Mouse (Mus musculus) forebrain, embryonic 12.5 days (tissue): ENCODE data around the gene Ccdc88c. TPM values are rescaled to one million over a fixed set of nuclear protein-coding genes. Genes with fewer than 3 reads are reported as not detected.

ENCODE experiments used
- ATAC-seq: fragments of 200-750 bp; cut with Nextera tagmentation; 2 replicates; pipeline ENCODE4 v1.8.0; 2017; ENCODE audit warnings: moderate TSS enrichment; ENCODE audit not compliant: low FRiP score
- H3K27ac ChIP-seq: fragments of 300-500 bp; sonication (generic); 2 replicates; pipeline ENCODE4 v1.5.1; 2016; ENCODE audit warnings: mild to moderate bottlenecking
- H3K27me3 ChIP-seq: fragments of 300-500 bp; sonication (generic); 2 replicates; pipeline ENCODE4 v1.6.1; 2016; ENCODE audit warnings: mild to moderate bottlenecking
- H3K36me3 ChIP-seq: fragments of 300-500 bp; sonication (generic); replicated peaks from 2 replicates; pipeline ENCODE4 v1.6.1; 2016; ENCODE audit warnings: mild to moderate bottlenecking
- H3K4me1 ChIP-seq: fragments of 300-500 bp; sonication (generic); 2 replicates; pipeline ENCODE4 v1.6.1; 2016
- H3K4me2 ChIP-seq: fragments of 300-500 bp; sonication (generic); 2 replicates; pipeline ENCODE4 v1.6.1; 2016; ENCODE audit warnings: mild to moderate bottlenecking, moderate library complexity
- H3K4me3 ChIP-seq: fragments of 300-500 bp; sonication (generic); replicated peaks from 2 replicates; pipeline ENCODE4 v1.5.1; 2016; ENCODE audit warnings: mild to moderate bottlenecking
- H3K9ac ChIP-seq: fragments of 300-500 bp; sonication (generic); 2 replicates; pipeline ENCODE4 v1.6.1; 2016; ENCODE audit warnings: mild to moderate bottlenecking
- H3K9me3 ChIP-seq: fragments of 300-500 bp; sonication (generic); 2 replicates; pipeline ENCODE4 v1.6.1; 2016
- WGBS: fragments of 180-500 bp; shearing (Covaris S2); methylation state at CpG from one replicate; pipeline ENCODE4 v1.1.7; 2016; 5-methylcytosine and 5-hydroxymethylcytosine counted together
- polyA plus RNA-seq: library from polyadenylated mRNA; unstranded; fragments of >200 nt; fragmentation: Nextera tagmentation; extraction: Ambion mirVana; gene quantifications from 2 replicates; pipeline ENCODE4 v1.2.1, GENCODE M21; 2016

Gene Ccdc88c
- polyA plus RNA-seq, 1 experiment from 2014 or later = 28.8 TPM

DNA sequence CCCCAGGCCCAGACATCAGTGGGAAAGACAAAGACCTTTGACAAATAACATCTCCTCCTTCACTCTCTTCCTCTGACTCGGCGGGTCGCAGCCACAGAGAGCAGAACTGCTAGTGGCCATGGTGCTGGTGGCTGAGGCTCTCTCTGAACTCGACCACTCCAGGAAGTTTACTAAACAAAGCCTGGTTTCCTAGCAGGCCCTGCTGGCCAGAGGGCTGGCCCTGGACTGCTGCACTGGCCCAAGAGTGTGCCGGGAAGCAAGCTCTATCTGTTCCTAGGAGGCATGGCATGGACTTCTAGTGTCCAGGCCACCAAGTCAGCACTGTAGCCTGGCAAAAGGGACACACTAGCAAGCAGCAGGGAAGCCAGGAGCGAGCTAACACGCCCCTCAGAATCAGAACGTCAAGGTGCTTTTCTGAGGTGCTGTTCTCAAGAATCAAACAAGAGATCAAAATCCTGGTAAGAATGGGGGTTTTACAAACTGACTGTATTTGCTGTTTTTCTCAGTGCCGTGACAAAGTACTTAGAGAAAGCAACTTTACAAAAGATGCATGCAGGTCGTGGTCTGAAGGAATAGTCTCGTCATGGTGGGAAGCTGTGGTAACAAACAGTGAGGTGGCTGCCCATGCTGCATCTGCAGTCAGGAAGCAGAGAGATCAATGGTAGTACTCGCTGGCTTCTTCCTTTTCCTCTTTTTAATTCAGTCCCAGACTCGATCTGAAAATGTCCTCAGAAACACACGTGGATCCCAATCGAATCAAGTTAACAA is 50.7 kb downstream of the Ccdc88c start:
- Histone ChIP-seq H3K4me1 (peaks cover 16% of the 10 kb centered on the region), H3K27me3 (no peaks in the 10 kb centered on the region), H3K4me2 (no peak overlapping the region), H3K4me3 (no peak overlapping the region), H3K9ac (no peak overlapping the region), H3K9me3 (no peaks in the 10 kb centered on the region), H3K36me3 (peaks cover 15% of the 10 kb centered on the region), H3K27ac (no peak overlapping the region)
- 85% methylated on average over 15 of the region's 15 CpGs for WGBS
- no peak for ATAC-seq

DNA sequence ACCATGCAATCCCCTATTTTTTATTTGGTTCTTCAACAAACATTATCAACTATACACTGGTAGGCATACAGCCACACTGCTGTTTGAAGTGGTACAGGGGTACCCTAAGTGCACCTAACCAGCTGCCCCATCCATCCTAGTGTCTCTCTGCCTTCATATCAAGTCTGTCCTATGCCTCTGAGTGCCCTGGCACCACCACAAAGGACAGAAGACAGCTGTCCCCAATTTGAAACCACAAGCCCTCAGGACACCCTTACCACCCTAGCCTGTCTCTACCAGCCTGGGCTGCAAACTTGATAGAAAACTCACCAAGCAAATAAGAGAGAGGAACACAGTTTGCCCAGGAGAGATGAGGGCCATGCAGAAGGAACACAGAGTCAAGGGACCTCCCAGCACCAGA is 51.3 kb downstream of the Ccdc88c start:
- no peak overlapping the region for H3K4me3 ChIP-seq
- no peak overlapping the region for H3K27ac ChIP-seq
- no peak overlapping the region for H3K9ac ChIP-seq
- H3K4me1 ChIP-seq = peaks cover 16% of the 10 kb centered on the region
- no peaks in the 10 kb centered on the region for H3K9me3 ChIP-seq
- peaks cover 10% of the 10 kb centered on the region for H3K36me3 ChIP-seq
- H3K27me3 ChIP-seq = no peaks in the 10 kb centered on the region
- no peak for ATAC-seq
- H3K4me2 ChIP-seq = no peak overlapping the region

DNA sequence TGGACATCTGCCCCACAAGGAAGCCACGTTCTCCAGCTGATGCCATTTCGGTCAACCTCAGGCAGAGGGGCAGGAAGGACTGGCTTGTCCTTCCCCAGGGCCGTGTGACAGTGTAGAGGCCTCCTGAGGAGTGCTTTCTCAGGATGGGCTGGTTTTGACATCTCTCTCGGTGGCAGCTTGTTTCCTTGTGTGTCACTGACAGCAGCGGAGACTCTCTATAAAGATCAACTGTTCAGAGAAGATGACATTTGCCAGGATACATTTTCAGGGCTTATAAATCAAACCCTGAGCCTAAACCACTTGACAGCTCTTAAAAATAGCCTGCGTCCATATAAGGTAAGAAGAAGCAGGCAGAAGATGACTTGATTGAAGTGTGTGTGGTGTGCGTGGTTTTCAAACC is 59.0 kb downstream of the Ccdc88c start:
- WGBS = 81% methylated on average over 7 of the region's 7 CpGs
- no peak overlapping the region for H3K4me2 ChIP-seq
- no peak overlapping the region for H3K27ac ChIP-seq

DNA sequence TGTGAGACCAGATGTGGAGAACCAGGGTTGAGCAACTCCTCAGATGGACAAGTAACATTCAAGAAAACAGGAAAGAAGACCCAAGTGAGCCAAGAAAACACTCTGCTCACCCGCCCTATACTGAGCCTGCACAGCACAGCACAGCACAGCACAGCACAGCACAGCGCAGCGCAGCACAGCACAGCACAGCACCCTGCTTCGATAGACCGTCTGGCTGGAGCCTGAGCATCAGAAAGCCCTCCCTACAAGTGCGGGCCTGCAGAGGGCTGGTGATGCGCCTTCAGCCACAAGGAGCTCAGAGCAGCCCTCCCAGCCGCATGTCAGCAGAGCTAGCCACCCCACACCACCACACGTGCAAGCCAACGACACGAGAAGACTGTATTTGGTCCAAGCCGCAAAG is 61.5 kb downstream of the Ccdc88c start:
- no peak overlapping the region for H3K4me3 ChIP-seq
- H3K9me3 ChIP-seq = no peaks in the 10 kb centered on the region
- no peak for ATAC-seq
- no peaks in the 10 kb centered on the region for H3K4me1 ChIP-seq
- no peak overlapping the region for H3K4me2 ChIP-seq
- H3K36me3 ChIP-seq = peaks cover 52% of the 10 kb centered on the region
- no peak overlapping the region; the same call in 1 of the 2 replicates for H3K9ac ChIP-seq
- H3K27me3 ChIP-seq = no peaks in the 10 kb centered on the region
- 97% methylated on average over 12 of the region's 12 CpGs for WGBS
- H3K27ac ChIP-seq = no peak overlapping the region

More for the DNA sequence above, 59.0 kb downstream of the Ccdc88c start:
- no peak overlapping the region for H3K9ac ChIP-seq
- no peak for ATAC-seq
- no peaks in the 10 kb centered on the region for H3K9me3 ChIP-seq
- no peak overlapping the region for H3K4me3 ChIP-seq
- no peaks in the 10 kb centered on the region for H3K4me1 ChIP-seq
- peaks cover 34% of the 10 kb centered on the region for H3K36me3 ChIP-seq
- no peaks in the 10 kb centered on the region for H3K27me3 ChIP-seq

DNA sequence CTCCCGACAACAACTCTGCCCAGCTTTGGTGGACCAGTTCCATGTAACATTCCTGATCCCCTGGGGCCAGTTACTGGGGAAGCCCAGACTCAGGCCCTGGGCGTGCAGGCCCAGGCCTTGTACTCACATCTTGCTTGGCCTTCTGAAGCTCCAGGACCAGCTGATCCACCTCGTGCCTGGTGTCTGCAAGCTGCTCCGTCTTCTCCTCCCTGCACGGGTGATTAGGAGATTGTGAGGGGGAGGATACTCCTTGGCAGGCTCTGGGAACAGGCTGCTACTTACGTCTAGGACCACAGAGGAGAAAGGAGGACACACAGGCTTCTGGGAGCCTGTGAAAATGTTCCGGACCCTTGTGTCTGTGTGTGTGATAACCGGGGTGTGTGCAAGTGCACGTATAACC is 62.6 kb downstream of the Ccdc88c start:
- no peak for ATAC-seq
- Histone ChIP-seq H3K4me2 (no peak overlapping the region), H3K4me3 (no peak overlapping the region), H3K9ac (no peak overlapping the region), H3K36me3 (peaks cover 61% of the 10 kb centered on the region), H3K4me1 (no peaks in the 10 kb centered on the region), H3K27me3 (no peaks in the 10 kb centered on the region), H3K27ac (no peak overlapping the region), H3K9me3 (no peaks in the 10 kb centered on the region)
- 81% methylated on average over 9 of the region's 9 CpGs for WGBS

DNA sequence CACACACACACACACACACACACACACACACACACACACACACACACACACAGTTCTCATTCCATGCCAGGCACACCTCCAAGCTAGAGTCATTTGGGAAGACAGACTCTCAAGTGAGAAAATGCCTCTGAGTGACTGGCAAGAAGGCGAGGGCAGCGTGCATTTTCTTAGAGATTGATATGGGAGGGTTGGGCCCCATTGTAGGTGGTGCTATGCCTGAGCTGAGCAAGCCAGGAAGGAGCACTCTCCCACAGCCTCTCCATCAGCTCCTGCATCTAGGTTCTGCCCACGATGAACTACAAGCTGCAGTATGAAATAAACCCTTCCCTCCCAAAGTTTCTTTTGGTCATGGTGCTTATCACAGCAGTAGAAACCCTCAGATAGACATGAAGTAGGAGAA is 63.6 kb downstream of the Ccdc88c start:
- H3K4me2 ChIP-seq = no peak overlapping the region
- 90% methylated on average over 3 of the region's 3 CpGs for WGBS
- peaks cover 67% of the 10 kb centered on the region for H3K36me3 ChIP-seq
- no peaks in the 10 kb centered on the region for H3K9me3 ChIP-seq
- no peak overlapping the region for H3K4me3 ChIP-seq
- H3K4me1 ChIP-seq = no peaks in the 10 kb centered on the region
- no peak for ATAC-seq
- H3K27me3 ChIP-seq = no peaks in the 10 kb centered on the region
- H3K9ac ChIP-seq = no peak overlapping the region
- H3K27ac ChIP-seq = no peak overlapping the region

DNA sequence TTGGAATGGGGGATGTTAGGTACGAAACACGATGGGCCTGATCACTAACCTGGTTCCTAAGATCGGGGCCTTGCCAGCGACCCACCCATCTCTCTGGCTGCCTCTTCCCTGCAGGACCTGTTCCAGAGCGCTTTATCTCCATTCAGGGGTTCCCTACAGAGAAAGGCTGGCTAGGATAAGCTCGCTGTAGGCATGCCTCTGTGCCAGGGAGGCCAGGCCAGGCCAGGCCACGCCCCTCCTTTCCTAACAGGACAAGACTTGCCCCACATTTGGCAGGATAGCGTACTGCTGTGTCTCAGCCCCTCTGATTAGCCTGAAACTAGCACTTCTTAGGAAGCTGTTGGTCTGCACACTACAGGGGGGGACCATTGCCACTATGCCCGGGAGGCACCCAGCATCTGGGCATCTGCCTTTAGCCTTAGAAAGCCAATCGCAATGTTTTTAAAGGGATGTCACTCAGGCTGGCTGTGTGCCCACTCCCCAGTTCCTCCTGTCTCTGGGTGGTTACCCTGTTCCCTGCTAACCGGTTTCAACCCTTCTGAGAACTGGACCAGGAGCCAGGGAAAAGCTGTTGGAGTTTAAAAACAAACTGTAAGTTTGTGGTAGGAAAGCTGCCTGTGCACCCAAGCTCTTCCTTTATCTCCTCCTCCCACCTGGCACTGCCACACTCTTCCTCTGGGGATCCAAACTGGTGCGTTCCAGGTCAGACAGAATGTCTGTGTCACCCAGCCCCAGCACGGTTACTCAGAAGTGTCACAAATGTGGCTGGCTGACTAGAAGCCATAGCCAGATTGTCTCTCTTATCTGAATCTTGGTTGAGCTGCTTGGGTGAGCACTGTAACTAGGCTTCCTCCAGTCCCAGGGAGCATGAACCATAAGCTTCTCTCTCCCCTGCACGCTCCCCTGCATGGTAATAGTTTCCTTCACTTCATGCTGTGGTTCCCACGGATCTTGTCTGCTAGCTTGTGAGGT is 69.9 kb downstream of the Ccdc88c start:
- Histone ChIP-seq H3K9ac (0 out of 2 replicates have a peak overlapping the region, but pooled peaks have one; percentile 7), H3K4me1 (peaks cover 23% of the 10 kb centered on the region), H3K9me3 (no peaks in the 10 kb centered on the region), H3K4me2 (no peak overlapping the region), H3K27ac (peak overlapping the region; percentile 9; the same call in 1 of the 2 replicates), H3K4me3 (no peak overlapping the region), H3K36me3 (peaks cover 44% of the 10 kb centered on the region), H3K27me3 (no peaks in the 10 kb centered on the region)
- WGBS = 70% methylated on average over 15 of the region's 15 CpGs
- ATAC-seq = no peak

DNA sequence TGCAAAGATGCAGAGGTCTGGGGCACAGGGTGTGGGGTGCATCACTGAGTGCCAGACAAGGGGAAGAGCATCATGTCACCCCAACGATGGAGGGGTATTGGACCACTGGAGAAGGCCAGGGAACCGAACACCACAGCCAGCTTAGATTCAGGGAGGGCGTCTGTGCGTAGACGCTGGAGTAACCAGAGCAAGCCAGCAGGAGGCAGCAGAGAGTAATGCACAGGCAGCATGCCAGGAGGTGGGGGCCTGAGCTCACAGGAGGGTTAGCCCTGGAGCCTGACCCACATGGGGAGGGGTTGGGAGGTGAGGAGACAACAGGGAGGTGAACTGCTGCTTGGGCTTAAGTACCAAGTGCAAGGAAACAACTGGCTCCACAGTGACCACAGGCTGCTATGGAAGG is 70.8 kb downstream of the Ccdc88c start:
- H3K4me2 ChIP-seq = no peak overlapping the region
- peaks cover 40% of the 10 kb centered on the region for H3K36me3 ChIP-seq
- no peak overlapping the region for H3K9ac ChIP-seq
- H3K9me3 ChIP-seq = no peaks in the 10 kb centered on the region
- peaks cover 26% of the 10 kb centered on the region for H3K4me1 ChIP-seq
- peak; percentile 66 for ATAC-seq
- H3K27ac ChIP-seq = no peak overlapping the region
- no peaks in the 10 kb centered on the region for H3K27me3 ChIP-seq
- 28% methylated on average over 5 of the region's 5 CpGs for WGBS
- H3K4me3 ChIP-seq = no peak overlapping the region

DNA sequence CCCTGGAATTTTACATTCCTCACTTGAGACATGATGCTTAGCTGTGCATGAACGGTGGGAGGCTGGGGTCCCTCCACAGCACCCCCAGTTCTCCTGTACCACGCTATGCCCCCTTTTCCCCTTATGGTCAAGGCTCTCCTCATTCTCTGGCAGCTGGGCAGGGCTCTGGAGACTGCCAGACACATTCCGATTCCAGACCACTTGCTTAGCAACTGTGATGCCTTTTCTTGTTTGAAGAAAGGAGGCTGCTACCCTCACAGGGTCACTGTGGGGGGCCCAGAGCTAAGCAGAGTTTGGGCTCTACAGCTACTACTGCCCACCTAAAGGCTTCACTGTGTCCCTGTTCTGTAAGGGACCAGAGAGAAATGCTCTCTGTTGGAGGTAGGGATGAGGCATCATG is 71.6 kb downstream of the Ccdc88c start:
- peaks cover 34% of the 10 kb centered on the region for H3K4me1 ChIP-seq
- 40% methylated on average over 3 of the region's 3 CpGs for WGBS
- H3K9ac ChIP-seq = no peak overlapping the region
- no peak overlapping the region for H3K4me3 ChIP-seq
- H3K27me3 ChIP-seq = no peaks in the 10 kb centered on the region
- peaks cover 32% of the 10 kb centered on the region for H3K36me3 ChIP-seq
- H3K4me2 ChIP-seq = no peak overlapping the region
- ATAC-seq = no peak
- H3K9me3 ChIP-seq = no peaks in the 10 kb centered on the region
- H3K27ac ChIP-seq = peak overlapping the region; percentile 33; the same call in 1 of the 2 replicates

DNA sequence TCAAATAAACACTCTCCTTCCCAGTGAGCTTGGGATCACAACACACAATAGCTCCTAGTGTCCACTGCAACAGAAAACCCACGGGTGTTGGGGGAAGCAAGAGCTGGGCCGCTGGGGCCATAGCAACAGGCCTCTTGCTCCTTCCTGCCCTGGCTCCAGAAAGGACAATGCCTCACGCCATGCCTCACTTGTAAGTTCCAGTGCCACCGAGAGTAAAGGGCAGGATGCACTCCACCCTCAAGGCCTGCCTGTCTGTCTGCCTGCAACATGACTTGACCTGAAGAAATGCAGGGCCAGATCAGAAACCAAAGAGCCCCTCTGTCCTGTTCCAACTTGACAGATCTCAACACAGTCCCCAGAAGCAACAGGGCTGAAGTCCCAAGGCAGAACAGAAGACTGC is 72.0 kb downstream of the Ccdc88c start:
- 65% methylated on average over 4 of the region's 4 CpGs for WGBS
- 0 out of 2 replicates have a peak overlapping the region, but pooled peaks have one; percentile 33 for H3K27ac ChIP-seq
- ATAC-seq = no peak

DNA sequence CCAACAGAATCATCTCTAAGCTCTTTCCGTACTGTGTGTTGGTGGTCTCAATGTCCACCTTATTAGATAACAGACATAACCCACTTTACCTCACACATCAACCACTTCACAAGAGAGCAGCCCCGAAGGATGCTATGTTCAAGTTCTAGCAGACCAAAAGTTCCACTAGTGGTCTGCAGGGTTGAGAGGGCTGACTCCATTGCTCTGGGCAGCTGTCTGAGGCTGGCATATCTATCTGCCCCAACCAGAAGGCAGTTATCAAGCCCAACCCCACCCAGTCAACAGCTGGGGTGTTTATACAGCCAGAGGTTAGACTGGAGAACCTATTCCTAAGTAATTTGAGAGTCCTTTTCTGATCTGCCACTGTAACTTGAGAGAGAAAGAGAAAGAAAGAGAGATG is 72.8 kb downstream of the Ccdc88c start:
- H3K27ac ChIP-seq = no peak overlapping the region
- H3K9me3 ChIP-seq = no peaks in the 10 kb centered on the region
- H3K4me2 ChIP-seq = no peak overlapping the region
- WGBS = 92% methylated on average over 2 of the region's 2 CpGs
- no peaks in the 10 kb centered on the region for H3K27me3 ChIP-seq
- no peak overlapping the region for H3K4me3 ChIP-seq
- H3K36me3 ChIP-seq = peaks cover 31% of the 10 kb centered on the region
- ATAC-seq = no peak
- H3K4me1 ChIP-seq = peaks cover 34% of the 10 kb centered on the region
- H3K9ac ChIP-seq = no peak overlapping the region

More for the DNA sequence above, 72.0 kb downstream of the Ccdc88c start:
- peaks cover 34% of the 10 kb centered on the region for H3K4me1 ChIP-seq
- H3K9me3 ChIP-seq = no peaks in the 10 kb centered on the region
- H3K9ac ChIP-seq = no peak overlapping the region
- H3K4me2 ChIP-seq = no peak overlapping the region
- no peaks in the 10 kb centered on the region for H3K27me3 ChIP-seq
- no peak overlapping the region for H3K4me3 ChIP-seq
- H3K36me3 ChIP-seq = peaks cover 28% of the 10 kb centered on the region

DNA sequence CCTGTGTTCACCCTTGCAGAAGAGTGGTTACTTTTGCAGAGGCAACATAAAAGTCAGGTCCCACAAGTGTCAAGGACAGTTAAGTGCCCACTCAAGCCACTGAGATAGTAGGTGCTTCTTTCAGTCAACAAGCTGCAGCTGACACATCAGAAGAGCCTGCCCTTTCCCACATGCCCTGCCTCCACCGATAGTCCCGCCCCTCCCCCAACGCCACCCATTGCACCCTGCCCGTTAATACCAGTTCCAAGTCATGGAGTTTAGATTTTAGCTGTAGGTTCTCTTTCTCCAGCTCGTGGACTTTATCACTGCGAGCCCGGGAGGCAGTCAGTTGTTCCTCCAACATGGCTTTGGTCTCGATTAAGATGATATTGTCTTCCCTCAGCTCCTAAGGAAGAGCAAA is 74.9 kb downstream of the Ccdc88c start:
- no peak for ATAC-seq
- no peaks in the 10 kb centered on the region for H3K9me3 ChIP-seq
- H3K9ac ChIP-seq = no peak overlapping the region
- H3K4me3 ChIP-seq = no peak overlapping the region
- peaks cover 29% of the 10 kb centered on the region for H3K36me3 ChIP-seq
- H3K27me3 ChIP-seq = no peaks in the 10 kb centered on the region
- H3K4me1 ChIP-seq = peaks cover 34% of the 10 kb centered on the region
- no peak overlapping the region for H3K27ac ChIP-seq
- WGBS = 82% methylated on average over 8 of the region's 8 CpGs
- H3K4me2 ChIP-seq = no peak overlapping the region
